Mouse (Mus musculus) cerebral cortex, adult 2 months (tissue): ENCODE results near the gene Gm20538.

Source experiments
- WGBS: fragments of 180-500 bp; shearing (Covaris S2); methylation state at CpG from one replicate; pipeline ENCODE4 v1.1.7; 2018; 5-methylcytosine and 5-hydroxymethylcytosine counted together

Gm20538 gene

GRCm38 (mm10) chr19:44552731-44553130, at the start of gene Gm20538:
TSS of gene Gm20538 (minus strand) at chr19:44552831.
- WGBS, result 92% methylated on average over 4 of the region's 4 CpGs

- 95% methylated on average over 14 of the region's 14 CpGs for WGBS
These were observed 41.5 kb upstream of the Gm20538 start for GRCm38 (mm10) chr19:44594180-44594579.

GRCm38 (mm10) chr19:44591638-44592037, 39.0 kb upstream of the Gm20538 start:
- WGBS, result 64% methylated on average over 6 of the region's 6 CpGs

GRCm38 (mm10) chr19:44590992-44591391, 38.4 kb upstream of the Gm20538 start:
- WGBS, result 83% methylated on average over 18 of the region's 18 CpGs

DNA sequence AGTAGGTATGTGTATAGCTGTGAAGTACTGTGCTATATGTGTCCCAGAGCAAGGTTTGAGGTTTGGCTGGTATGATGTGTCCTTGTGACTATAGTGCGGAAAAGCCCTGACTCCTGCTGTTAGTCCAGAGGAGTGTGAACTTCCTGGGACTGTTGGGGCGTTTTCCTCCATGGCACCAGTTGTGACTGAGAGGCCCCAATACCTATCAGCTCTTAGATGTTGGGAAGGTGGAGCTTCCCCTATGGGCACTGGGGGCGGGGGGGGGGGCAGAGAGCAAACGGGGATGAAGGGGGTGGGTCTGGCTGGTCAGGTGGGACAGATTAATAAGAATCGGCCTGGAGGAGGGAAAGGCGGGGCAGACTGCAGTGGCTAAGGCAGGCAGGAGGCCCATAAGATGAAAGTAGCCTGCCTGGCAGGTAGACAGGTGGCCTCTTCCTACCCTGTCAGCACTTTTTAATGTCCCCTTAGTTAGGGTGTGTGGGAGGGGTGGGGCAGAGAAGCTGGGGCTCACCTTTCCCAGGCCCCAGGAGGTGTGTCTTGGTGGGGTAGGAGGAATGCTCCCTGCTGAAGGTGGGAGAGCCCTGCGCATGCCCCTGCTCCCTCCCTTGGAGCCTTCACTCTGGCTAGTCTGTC, 37.1 kb upstream of the Gm20538 start:
- 63% methylated on average over 7 of the region's 7 CpGs for WGBS

DNA sequence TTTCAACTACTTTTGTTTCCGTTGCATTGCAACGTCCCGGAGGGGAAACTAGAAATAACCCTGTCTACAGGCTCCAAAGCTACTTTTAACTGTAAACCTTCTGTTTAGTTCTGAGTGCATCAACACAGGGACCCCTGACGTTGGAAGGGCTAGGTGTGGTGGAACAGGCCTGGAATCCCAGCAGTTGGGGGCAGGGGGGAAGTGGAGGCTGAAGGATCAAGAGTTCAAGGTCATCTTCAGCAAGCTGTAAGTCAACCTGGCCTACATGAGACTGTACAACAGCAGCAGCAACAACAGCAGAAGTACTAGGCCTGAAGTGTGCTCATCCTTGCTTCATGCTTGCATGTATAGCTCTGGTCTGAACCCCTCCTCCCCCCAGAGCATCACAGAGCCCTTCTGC, 35.4 kb upstream of the Gm20538 start:
- 64% methylated on average over 4 of the region's 4 CpGs for WGBS

- 39% methylated on average over 9 of the region's 9 CpGs for WGBS
These were observed 30.1 kb upstream of the Gm20538 start for GRCm38 (mm10) chr19:44582638-44583309.

DNA sequence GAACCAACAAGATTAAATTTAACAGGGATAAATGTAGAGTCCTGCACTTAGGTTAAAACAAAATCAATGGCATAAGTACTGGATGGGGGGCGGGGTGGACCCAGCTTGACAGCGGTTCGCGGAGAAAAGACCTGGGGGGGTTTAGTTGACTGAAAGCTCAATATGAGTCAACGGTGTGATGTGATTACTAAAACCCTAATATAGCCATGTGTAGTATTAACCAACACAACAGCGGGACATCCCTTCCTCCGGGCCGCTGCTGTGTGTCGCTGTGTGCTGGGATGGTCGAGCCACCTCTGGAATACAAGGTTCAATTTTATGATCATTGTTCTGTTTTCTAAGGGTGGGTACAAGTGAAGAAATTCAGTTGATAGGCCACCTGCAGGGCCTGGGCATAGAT, 29.5 kb upstream of the Gm20538 start:
- WGBS, result 84% methylated on average over 10 of the region's 10 CpGs

DNA sequence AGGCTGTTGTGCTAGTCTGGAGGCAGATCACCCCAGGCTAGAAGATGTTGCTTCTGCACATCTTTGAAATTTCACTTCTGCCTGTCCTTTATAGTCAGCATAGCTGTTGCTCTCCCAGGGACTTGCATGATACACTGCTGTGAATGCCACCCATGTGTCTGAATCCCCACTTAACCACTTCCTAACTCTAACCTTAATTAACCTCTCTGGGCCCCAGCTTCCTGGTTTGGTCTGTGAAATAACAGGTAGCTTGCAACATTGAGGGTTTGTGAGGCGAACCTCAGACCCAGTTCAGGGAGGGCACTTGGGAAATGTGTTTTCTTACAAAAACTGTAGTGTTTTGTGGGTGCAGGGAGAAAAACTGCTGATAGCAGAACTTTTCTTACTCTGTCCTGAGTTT, 25.4 kb upstream of the Gm20538 start:
- 80% methylated on average over 1 of the region's 1 CpGs for WGBS

DNA sequence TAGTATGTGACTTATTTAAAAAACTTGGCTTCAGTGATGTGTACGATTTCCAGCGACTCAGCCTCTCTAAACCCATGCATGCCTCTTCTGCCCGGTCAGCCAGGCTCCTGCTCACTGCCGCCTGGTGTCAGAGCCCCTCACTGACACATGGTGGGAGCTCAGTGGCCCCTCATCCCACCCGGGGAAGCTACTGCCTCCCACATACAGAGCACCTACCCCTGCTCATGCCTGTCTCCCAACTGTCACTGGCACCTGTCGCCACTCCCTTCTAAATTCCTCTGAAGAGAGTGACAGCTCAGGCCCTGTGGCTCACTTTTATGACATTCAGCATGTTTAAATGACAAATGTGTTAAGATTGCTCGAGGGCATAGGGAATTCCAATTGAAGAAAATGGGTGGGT, 23.6 kb upstream of the Gm20538 start:
- WGBS, result 74% methylated on average over 7 of the region's 7 CpGs

DNA sequence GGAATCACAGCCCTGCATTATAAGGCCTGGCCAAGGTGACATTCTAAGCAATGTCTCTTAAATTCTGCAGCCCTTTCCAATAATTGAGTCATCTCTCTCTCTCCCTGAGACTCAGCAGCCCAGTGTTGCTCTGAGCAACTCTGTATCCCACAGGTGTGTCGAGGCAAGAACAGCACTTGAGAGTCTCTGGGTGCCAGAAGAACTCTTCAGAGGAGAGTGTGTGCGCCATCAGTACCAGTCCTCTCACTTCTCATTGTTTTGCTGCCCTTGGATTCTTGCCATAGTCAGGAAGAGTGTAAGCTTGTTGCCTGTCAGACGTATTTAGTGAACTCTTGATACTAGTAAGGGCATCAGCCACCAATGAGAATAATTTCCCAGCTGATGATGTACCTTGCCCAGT, 15.1 kb upstream of the Gm20538 start:
- 80% methylated on average over 3 of the region's 3 CpGs for WGBS

DNA sequence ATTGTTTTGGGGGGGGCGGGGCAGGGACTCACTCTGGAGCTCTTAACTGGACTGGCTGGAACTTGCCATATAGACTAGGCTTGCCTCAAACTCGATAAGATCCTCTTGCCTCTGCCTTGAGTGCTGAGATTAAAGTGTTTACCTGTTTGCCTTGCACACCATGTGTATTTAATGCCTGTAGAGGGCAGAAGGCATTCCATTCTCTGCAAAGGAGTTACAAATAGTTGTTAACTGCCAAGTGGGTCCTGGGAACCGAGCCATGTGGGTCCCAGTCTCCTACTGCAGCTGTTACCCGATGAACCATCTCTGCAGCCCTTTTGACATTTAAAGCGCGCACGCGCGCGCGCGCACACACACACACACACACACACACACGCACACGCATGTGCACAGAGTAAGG, 11.4 kb upstream of the Gm20538 start:
- WGBS, result 84% methylated on average over 14 of the region's 14 CpGs

GRCm38 (mm10) chr19:44562652-44563206, 10.1 kb upstream of the Gm20538 start, which contains the start of gene Hif1an:
TSS of gene Hif1an (plus strand) at chr19:44562850.
- under 1% methylated on average over 33 of the region's 33 CpGs for WGBS

GRCm38 (mm10) chr19:44554861-44555590, 2.4 kb upstream of the Gm20538 start, which contains the start of gene Ndufb8:
TSS of gene Ndufb8 (minus strand) at chr19:44555440.
- WGBS, result under 1% methylated on average over 50 of the region's 50 CpGs

GRCm38 (mm10) chr19:44554490-44554860, 1.8 kb upstream of the Gm20538 start:
- 2% methylated on average over 8 of the region's 8 CpGs for WGBS

DNA sequence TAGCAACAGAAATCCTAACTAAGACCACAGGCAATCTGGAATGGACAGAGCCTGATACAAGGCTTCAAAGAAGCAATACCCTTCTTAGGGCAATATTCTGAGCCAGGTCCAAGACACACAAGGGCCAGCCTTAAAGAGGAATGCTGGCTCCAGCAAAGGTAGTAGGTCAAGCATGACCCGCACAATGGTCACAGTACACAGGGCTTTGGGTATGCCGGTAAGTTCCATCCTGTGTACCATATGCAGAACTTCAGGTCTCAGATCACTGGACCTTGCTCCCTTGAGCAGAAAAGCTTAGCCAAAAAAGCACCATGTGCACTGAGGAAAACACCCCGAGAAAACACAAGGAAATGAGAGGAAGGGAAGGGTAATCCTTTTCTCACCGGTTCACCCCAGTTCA, 655 bp upstream of the Gm20538 start:
- 95% methylated on average over 4 of the region's 4 CpGs for WGBS

- WGBS, result 9% methylated on average over 47 of the region's 47 CpGs
These were observed 7.2 kb downstream of the Gm20538 start, which contains the start of gene Sec31b for GRCm38 (mm10) chr19:44545321-44546041. TSS of gene Sec31b (minus strand) at chr19:44545864.

- WGBS, result 2% methylated on average over 13 of the region's 13 CpGs
These were observed 7.9 kb downstream of the Gm20538 start for GRCm38 (mm10) chr19:44544775-44545174.

DNA sequence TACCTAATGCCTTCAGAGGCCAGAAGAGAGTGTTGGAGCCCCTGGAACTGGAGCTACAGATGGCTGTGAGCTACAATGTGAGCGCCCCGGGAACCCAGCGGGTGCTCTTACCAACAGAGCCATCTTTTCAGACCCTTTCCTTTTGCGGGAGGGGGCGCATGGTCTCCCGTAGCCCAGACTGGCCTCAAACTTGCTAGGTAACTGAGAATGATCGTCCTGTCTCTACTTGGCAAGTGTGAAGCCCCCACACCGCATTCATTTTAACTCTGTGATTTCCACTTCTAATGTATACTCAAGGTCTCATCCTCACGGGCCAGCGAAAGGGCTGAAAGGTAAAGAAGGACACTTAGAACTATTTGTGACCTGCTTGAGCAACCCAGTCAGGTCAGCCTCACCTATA, 8.3 kb downstream of the Gm20538 start:
- 59% methylated on average over 10 of the region's 10 CpGs for WGBS

GRCm38 (mm10) chr19:44542694-44543178, 9.9 kb downstream of the Gm20538 start:
- WGBS, result 94% methylated on average over 8 of the region's 8 CpGs

DNA sequence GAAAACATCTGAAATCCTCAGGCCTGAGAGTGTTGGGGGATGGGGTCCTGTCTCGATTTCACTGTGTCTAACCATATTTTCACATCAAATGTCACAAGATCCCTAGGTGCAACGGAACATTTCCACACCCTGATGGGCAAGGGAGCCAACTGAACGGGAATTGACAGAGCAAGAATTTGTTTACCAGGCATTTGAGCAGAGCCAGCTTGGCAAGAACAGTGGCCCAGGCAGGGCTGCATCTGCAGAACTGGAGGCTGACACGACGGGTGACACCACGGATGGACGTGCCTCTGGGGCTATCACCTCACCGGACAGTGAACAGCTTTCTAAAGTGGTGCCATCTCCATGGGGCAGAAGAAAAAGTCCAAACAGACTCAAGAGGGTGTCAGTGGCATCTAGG, 15.2 kb downstream of the Gm20538 start:
- 85% methylated on average over 8 of the region's 8 CpGs for whole genome bisulfite sequencing

DNA sequence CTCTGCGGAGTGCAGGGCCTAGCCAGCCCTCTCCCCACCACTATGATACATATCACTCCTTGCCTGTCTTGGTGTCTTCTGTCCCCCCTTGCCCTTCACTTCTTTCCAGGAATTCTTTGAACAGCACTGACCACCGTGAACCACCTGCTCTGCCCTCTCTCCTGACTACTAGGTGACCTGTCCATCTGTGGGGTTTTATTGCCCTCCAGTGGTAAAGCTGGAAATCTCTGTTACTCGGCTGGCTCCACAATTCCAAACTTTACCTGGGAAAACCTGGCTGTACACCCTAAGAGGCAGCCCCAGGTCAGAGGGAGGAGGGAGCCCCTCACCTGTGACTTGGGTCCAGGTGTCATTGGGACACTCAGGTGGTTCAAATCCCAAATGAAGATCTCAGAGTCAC, 17.3 kb downstream of the Gm20538 start:
- WGBS, result 33% methylated on average over 3 of the region's 3 CpGs
